Mouse (Mus musculus) CH12.LX (cell line): ENCODE measurements around the gene Eif3a. TPM values are rescaled to one million over a fixed set of nuclear protein-coding genes. Genes with fewer than 3 reads are reported as not detected.

ENCODE experiments used
- DNase-seq: peaks from one replicate; pipeline ENCODE4 v3.0.0-alpha.2; 2013; ENCODE audit errors: extremely low read depth
- H3K27ac ChIP-seq: 2 replicates; pipeline ENCODE4 v1.5.1; 2012; ENCODE audit warnings: low read depth, mild to moderate bottlenecking, control low read depth, moderate library complexity; ENCODE audit not compliant: insufficient read depth
- H3K27me3 ChIP-seq: replicated peaks from 2 replicates; pipeline ENCODE3; 2012; ENCODE audit warnings: inconsistent platforms
- H3K36me3 ChIP-seq, 2 experiments: replicated peaks in 1 of 2; 2 replicates each; pipeline versions ENCODE3 to v1.6.1; 2012; ENCODE audit warnings: inconsistent platforms in 1 of 2, low read length in 1 of 2, mild to moderate bottlenecking in 1 of 2, mixed read lengths in 1 of 2, moderate library complexity in 1 of 2; ENCODE audit not compliant: control insufficient read depth in 1 of 2, insufficient read depth in 1 of 2
- H3K4me1 ChIP-seq, 2 experiments: 2 replicates each; pipeline ENCODE4 v1.6.1; 2012; ENCODE audit warnings: inconsistent platforms in 1 of 2, moderate library complexity in 1 of 2; ENCODE audit not compliant: insufficient read depth in 2 of 2, control insufficient read depth in 1 of 2
- H3K4me2 ChIP-seq: 2 replicates; pipeline ENCODE4 v1.6.1; 2012; ENCODE audit warnings: low read depth, mild to moderate bottlenecking, control low read depth; ENCODE audit not compliant: poor library complexity, insufficient read depth, severe bottlenecking
- H3K4me3 ChIP-seq, 3 experiments: fragments of 150-350 bp in 1 of 3; sonication (generic) in 1 of 3; replicated peaks in 1 of 3; 2 replicates each; pipeline versions ENCODE3 to v1.5.1; 2011 to 2012; ENCODE audit warnings: low read depth in 2 of 3, low read length in 2 of 3, mild to moderate bottlenecking in 2 of 3, moderate library complexity in 2 of 3, control low read depth in 1 of 3, improper control_type of control experiment in 1 of 3, inconsistent platforms in 1 of 3, mixed read lengths in 1 of 3; ENCODE audit not compliant: poor library complexity in 1 of 3
- H3K79me2 ChIP-seq: replicated peaks from 2 replicates; pipeline ENCODE4 v1.6.1; 2012; ENCODE audit warnings: mild to moderate bottlenecking, moderate library complexity; ENCODE audit not compliant: control insufficient read depth, poor library complexity, insufficient read depth, severe bottlenecking; ENCODE audit errors: extremely low read depth
- H3K9ac ChIP-seq: 2 replicates; pipeline ENCODE4 v1.6.1; 2012; ENCODE audit warnings: low read depth, mild to moderate bottlenecking, control low read depth, moderate library complexity; ENCODE audit not compliant: insufficient read depth
- H3K9me3 ChIP-seq: replicated peaks from 2 replicates; pipeline ENCODE3; 2012; ENCODE audit warnings: low read length, inconsistent platforms, mixed read lengths
- BHLHE40 ChIP-seq: IDR thresholded peaks from 2 replicates; pipeline ENCODE4 v1.6.1; 2011; ENCODE audit warnings: mild to moderate bottlenecking, low read depth, low read length, improper control_type of control experiment
- ELF1 ChIP-seq: IDR thresholded peaks from 2 replicates; pipeline ENCODE4 v1.6.1; 2014; ENCODE audit warnings: low read depth, mild to moderate bottlenecking, inconsistent platforms, low read length, improper control_type of control experiment
- EP300 ChIP-seq: IDR thresholded peaks from 2 replicates; pipeline ENCODE4 v1.6.1; 2011; ENCODE audit warnings: low read length, improper control_type of control experiment
- ETS1 ChIP-seq: conservative IDR thresholded peaks from 2 replicates; pipeline ENCODE4 v1.6.1; 2012; ENCODE audit warnings: low read depth, mild to moderate bottlenecking, inconsistent platforms, low read length, improper control_type of control experiment, moderate library complexity
- HCFC1 ChIP-seq: IDR thresholded peaks from 2 replicates; pipeline ENCODE4 v1.6.1; 2012; ENCODE audit warnings: low read depth, mild to moderate bottlenecking, inconsistent platforms, low read length, improper control_type of control experiment
- JUN ChIP-seq: IDR thresholded peaks from 2 replicates; pipeline ENCODE4 v1.6.1; 2011; ENCODE audit warnings: low read depth, mild to moderate bottlenecking, low read length, improper control_type of control experiment, moderate library complexity; ENCODE audit not compliant: insufficient read depth
- JUND ChIP-seq: conservative IDR thresholded peaks from 2 replicates; pipeline ENCODE4 v1.6.1; 2011; ENCODE audit warnings: low read depth, low read length, improper control_type of control experiment
- MAX ChIP-seq: IDR thresholded peaks from 2 replicates; pipeline ENCODE4 v1.6.1; 2011; ENCODE audit warnings: low read length, improper control_type of control experiment
- MEF2A ChIP-seq: IDR thresholded peaks from 2 replicates; pipeline ENCODE4 v1.6.1; 2014; ENCODE audit warnings: low read depth, mild to moderate bottlenecking, inconsistent platforms, low read length, improper control_type of control experiment, borderline replicate concordance
- POLR2AphosphoS2 ChIP-seq: IDR thresholded peaks from 2 replicates; pipeline ENCODE4 v1.6.1; 2011; ENCODE audit warnings: low read depth, low read length, improper control_type of control experiment
- RAD21 ChIP-seq: IDR thresholded peaks from 2 replicates; pipeline ENCODE4 v1.6.1; 2011; ENCODE audit warnings: low read depth, mild to moderate bottlenecking, low read length, improper control_type of control experiment, moderate library complexity
- RCOR1 ChIP-seq: conservative IDR thresholded peaks from 2 replicates; pipeline ENCODE4 v1.6.1; 2012; ENCODE audit warnings: low read depth, mild to moderate bottlenecking, inconsistent platforms, low read length, improper control_type of control experiment
- SMC3 ChIP-seq: IDR thresholded peaks from 2 replicates; pipeline ENCODE4 v1.6.1; 2011; ENCODE audit warnings: low read depth, low read length, improper control_type of control experiment
- TCF12 ChIP-seq: IDR thresholded peaks from 2 replicates; pipeline ENCODE4 v1.6.1; 2014; ENCODE audit warnings: low read depth, mild to moderate bottlenecking, inconsistent platforms, low read length, improper control_type of control experiment
- USF1 ChIP-seq: IDR thresholded peaks from 2 replicates; pipeline ENCODE4 v1.6.1; 2014; ENCODE audit warnings: low read depth, mild to moderate bottlenecking, inconsistent platforms, low read length, improper control_type of control experiment
- ZC3H11A ChIP-seq: IDR thresholded peaks from 2 replicates; pipeline ENCODE4 v1.6.1; 2012; ENCODE audit warnings: low read depth, mild to moderate bottlenecking, inconsistent platforms, low read length, improper control_type of control experiment
- ZKSCAN1 ChIP-seq: IDR thresholded peaks from 2 replicates; pipeline ENCODE4 v1.6.1; 2012; ENCODE audit warnings: low read depth, inconsistent platforms, low read length, improper control_type of control experiment, borderline replicate concordance
- ZNF384 ChIP-seq: IDR thresholded peaks from 2 replicates; pipeline ENCODE4 v1.6.1; 2012; ENCODE audit warnings: low read depth, low read length, improper control_type of control experiment, inconsistent platforms
- dilution Hi-C: fragments of 300-500 bp; cut with MboI; formaldehyde crosslinking; loops from 2 replicates; pipeline ENCODE4 v1.14.3; 2020; ENCODE audit warnings: low sequenced_read_pairs; ENCODE audit not compliant: extremely low pct_unique_long_range_greater_than_20kb, extremely low pct_ligation_motif_present
- in situ Hi-C: fragments of 300-500 bp; cut with MboI; formaldehyde crosslinking; loops from 3 replicates; pipeline ENCODE4 v1.14.3; 2019; ENCODE audit warnings: low sequenced_read_pairs, low pct_ligation_motif_present, low pct_unique_long_range_greater_than_20kb, mixed read lengths
- polyA plus RNA-seq: library from polyadenylated mRNA; unstranded; fragments of >175 nt; gene quantifications from 2 replicates; pipeline ENCODE4 v1.2.1, GENCODE M21; 2012; ENCODE audit warnings: low read depth; ENCODE audit not compliant: insufficient read length
- total RNA-seq, 2 experiments: library from RNA; depleted of rRNA; stranded (reverse); fragments of 300-350 nt in 1 of 2; fragments of >200 nt in 1 of 2; gene quantifications; 2 replicates each; pipeline ENCODE4 v1.2.3; 2012 to 2014

Gene Eif3a
- total and polyA plus RNA-seq, 3 experiments: 128 to 372 (median 213) TPM

- H3K4me3 ChIP-seq: no peak overlapping the region
- TF ChIP-seq BHLHE40 (no peak), RCOR1 (no peak), MEF2A (no peak), RAD21 (no peak), SMC3 (no peak)
- TF ChIP-seq, all 38 proteins: peak for 0
- Histone ChIP-seq H3K9ac (peak overlapping the region; percentile 8; the same call in 1 of the 2 replicates), H3K36me3 (peaks cover 5 to 50% of the 10 kb centered on the region in 2 experiments), H3K27me3 (no peaks in the 10 kb centered on the region), H3K79me2 (peaks cover 70% of the 10 kb centered on the region), H3K4me2 (0 out of 2 replicates have a peak overlapping the region, but pooled peaks have one; percentile 29), H3K4me1 (peaks cover 0 to 52% of the 10 kb centered on the region in 2 experiments; a peak in 2 of 4 replicates), H3K9me3 (no peaks in the 10 kb centered on the region), H3K27ac (no peak overlapping the region)
- no peak for DNase-seq
- dilution Hi-C loops (no loop called here), in situ Hi-C loops (no loop called here)
Observed at GRCm38 (mm10) chr19:60784712-60785111, 5.7 kb downstream of the Eif3a start.

- Histone ChIP-seq H3K9me3 (no peaks in the 10 kb centered on the region), H3K27me3 (no peaks in the 10 kb centered on the region), H3K9ac (peak overlapping the region; percentile 39; the same call in 1 of the 2 replicates), H3K4me1 (peaks cover 0 to 51% of the 10 kb centered on the region in 2 experiments; a peak in 2 of 4 replicates), H3K4me3 (no peak overlapping the region), H3K27ac (no peak overlapping the region), H3K4me2 (no peak overlapping the region), H3K79me2 (peaks cover 64% of the 10 kb centered on the region), H3K36me3 (peaks cover 17 to 69% of the 10 kb centered on the region in 2 experiments)
- dilution Hi-C loops: no loop called here
- no peak for DNase-seq
- TF ChIP-seq MAX (no peak), MEF2A (no peak), ZNF384 (no peak), POLR2AphosphoS2 (no peak), HCFC1 (no peak), JUND (no peak), ZKSCAN1 (no peak), ELF1 (no peak), BHLHE40 (no peak), JUN (no peak), TCF12 (no peak), EP300 (no peak), ZC3H11A (no peak), USF1 (no peak), ETS1 (no peak)
- in situ Hi-C loops: no loop called here
Observed at GRCm38 (mm10) chr19:60782034-60782433, 8.4 kb downstream of the Eif3a start.
